Mouse (Mus musculus): ENCODE measurements around the gene Dpm1. TPM values are rescaled to one million over a fixed set of nuclear protein-coding genes. Genes with fewer than 3 reads are reported as not detected.

The Dpm1 gene
- polyA plus RNA-seq, 2 experiments: 18.4 to 90.6 TPM

DNA sequence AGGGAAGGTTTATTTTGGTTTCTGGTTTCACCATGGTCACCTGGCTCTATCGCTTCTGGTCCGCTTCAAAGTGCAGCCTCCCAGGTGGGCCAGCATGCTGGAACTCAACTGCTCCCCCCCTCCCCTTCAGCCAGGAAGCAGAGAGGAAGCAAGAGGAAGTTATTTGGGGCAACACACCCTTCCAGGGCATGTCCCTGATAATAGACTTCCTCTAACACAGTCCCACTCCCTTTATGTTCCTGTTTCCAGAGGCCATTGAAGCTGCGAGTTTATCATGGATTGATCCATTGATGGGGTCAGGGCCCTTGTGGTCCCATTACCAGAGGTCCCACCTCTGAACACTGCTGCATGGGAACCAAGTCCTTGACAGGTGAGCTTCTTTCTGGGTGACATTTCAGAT is 29.7 kb upstream of the Dpm1 start:
- no peaks in the 10 kb centered on the region for H3K27me3 ChIP-seq (ENCODE audit: control insufficient read depth, insufficient read depth, low read length)
- no peaks in the 10 kb centered on the region for H3K9me3 ChIP-seq (ENCODE audit: control insufficient read depth, low read length)
- H3K4me3 ChIP-seq (replicated peaks; ENCODE audit: low read length): no peak overlapping the region
- DNase-seq (ENCODE audit: low spot score) (no peak), ATAC-seq (ENCODE audit: low FRiP score, low read depth) (no peak)
- 82% methylated on average over 3 of the region's 3 CpGs for WGBS
- TF ChIP-seq POLR2A (IDR thresholded peaks at IDR 0.05; ENCODE audit: borderline replicate concordance, extremely low read depth, insufficient read depth, insufficient read length): no peak
- no peak overlapping the region for H3K27ac ChIP-seq (replicated peaks; ENCODE audit: low read depth, low read length)
- H3K9ac ChIP-seq (ENCODE audit: low read depth, low read length, severe bottlenecking): no peak overlapping the region
- H3K4me1 ChIP-seq (ENCODE audit: control insufficient read depth, insufficient read depth, low read length): no peaks in the 10 kb centered on the region
- H3K36me3 ChIP-seq (ENCODE audit: control insufficient read depth, insufficient read depth, low read length): no peaks in the 10 kb centered on the region
- H3K4me2 ChIP-seq (replicated peaks; ENCODE audit: low read depth, low read length, severe bottlenecking): no peak overlapping the region

DNA sequence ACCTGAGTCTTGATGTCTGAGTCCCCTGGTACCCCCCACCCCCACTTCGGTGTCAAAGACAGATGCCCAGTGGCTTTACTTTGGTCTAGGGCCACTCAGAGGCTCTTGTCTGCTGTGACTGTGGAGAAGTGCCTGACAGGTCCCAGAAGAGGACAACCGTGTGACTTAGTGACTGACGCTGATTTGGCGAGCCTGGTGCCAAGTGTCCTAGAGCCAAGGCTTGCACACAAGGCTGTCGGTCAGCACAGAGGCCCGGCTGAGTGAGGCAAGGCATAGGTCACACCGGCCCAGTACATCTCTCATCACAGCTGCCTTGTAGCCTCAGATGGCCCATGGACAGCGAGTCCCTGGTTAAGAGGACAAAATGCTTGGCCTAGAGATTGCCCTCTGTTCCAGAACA is 28.7 kb upstream of the Dpm1 start:
- no peak overlapping the region for H3K27ac ChIP-seq (replicated peaks; ENCODE audit: low read depth, low read length)
- DNase-seq (ENCODE audit: low spot score) (no peak), ATAC-seq (ENCODE audit: low FRiP score, low read depth) (no peak)
- H3K4me2 ChIP-seq (replicated peaks; ENCODE audit: low read depth, low read length, severe bottlenecking): no peak overlapping the region
- no peaks in the 10 kb centered on the region for H3K9me3 ChIP-seq (ENCODE audit: control insufficient read depth, low read length)
- 90% methylated on average over 8 of the region's 8 CpGs for WGBS
- no peak for TF ChIP-seq POLR2A (IDR thresholded peaks at IDR 0.05; ENCODE audit: borderline replicate concordance, extremely low read depth, insufficient read depth, insufficient read length)
- H3K4me1 ChIP-seq (ENCODE audit: control insufficient read depth, insufficient read depth, low read length): no peaks in the 10 kb centered on the region
- H3K4me3 ChIP-seq (replicated peaks; ENCODE audit: low read length): no peak overlapping the region
- H3K27me3 ChIP-seq (ENCODE audit: control insufficient read depth, insufficient read depth, low read length): no peaks in the 10 kb centered on the region
- H3K36me3 ChIP-seq (ENCODE audit: control insufficient read depth, insufficient read depth, low read length): no peaks in the 10 kb centered on the region
- no peak overlapping the region for H3K9ac ChIP-seq (ENCODE audit: low read depth, low read length, severe bottlenecking)

DNA sequence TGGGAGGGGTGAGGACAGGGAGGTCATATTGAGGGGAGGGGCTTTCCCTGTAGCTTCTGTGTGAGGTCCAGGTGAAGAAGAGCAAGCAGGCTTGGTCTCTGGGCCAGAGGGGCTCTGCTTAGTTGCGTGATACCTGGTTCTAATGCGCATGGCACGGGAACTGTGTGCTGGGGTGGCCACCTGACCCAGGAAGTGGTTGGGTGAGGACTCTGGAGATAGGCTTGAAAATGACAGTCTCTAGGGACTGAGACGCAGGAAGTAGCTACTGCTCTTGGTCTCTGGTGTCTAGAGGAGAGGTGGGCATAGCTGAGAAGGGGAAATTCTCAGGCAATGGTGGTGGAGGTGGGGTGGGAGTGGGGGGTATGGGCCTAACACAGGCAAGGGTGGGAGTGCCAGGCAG is 26.8 kb upstream of the Dpm1 start:
- no peak overlapping the region for H3K4me2 ChIP-seq (replicated peaks; ENCODE audit: low read depth, low read length, severe bottlenecking)
- H3K36me3 ChIP-seq (ENCODE audit: control insufficient read depth, insufficient read depth, low read length): no peaks in the 10 kb centered on the region
- TF ChIP-seq POLR2A (IDR thresholded peaks at IDR 0.05; ENCODE audit: borderline replicate concordance, extremely low read depth, insufficient read depth, insufficient read length): no peak
- no peaks in the 10 kb centered on the region for H3K9me3 ChIP-seq (ENCODE audit: control insufficient read depth, low read length)
- H3K4me3 ChIP-seq (replicated peaks; ENCODE audit: low read length): no peak overlapping the region
- H3K27me3 ChIP-seq (ENCODE audit: control insufficient read depth, insufficient read depth, low read length): no peaks in the 10 kb centered on the region
- no peak overlapping the region for H3K27ac ChIP-seq (replicated peaks; ENCODE audit: low read depth, low read length)
- WGBS: 83% methylated on average over 4 of the region's 4 CpGs
- peaks cover 4% of the 10 kb centered on the region; the same call in 1 of the 2 replicates for H3K4me1 ChIP-seq (ENCODE audit: control insufficient read depth, insufficient read depth, low read length)
- H3K9ac ChIP-seq (ENCODE audit: low read depth, low read length, severe bottlenecking): no peak overlapping the region
- DNase-seq (ENCODE audit: low spot score) (no peak), ATAC-seq (ENCODE audit: low FRiP score, low read depth) (no peak)

DNA sequence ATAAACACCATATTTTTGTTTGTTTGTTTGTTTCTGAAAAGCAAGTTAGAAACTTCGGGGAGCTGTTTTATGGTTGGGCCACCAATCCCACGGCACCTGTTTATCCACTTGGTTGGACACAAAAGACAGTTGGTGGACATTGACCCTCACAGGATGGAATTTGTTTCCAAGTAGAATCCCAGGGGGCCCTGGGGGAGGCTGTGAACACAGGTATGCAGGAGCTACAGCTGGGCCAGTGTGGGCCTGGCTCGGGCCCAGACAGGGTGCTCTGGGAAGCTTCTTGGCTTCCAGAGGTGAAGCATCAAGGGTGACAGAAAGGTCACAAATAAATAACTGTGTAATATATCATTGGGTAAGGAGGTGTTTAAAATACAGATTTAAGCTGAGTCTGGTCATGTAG is 26.1 kb upstream of the Dpm1 start:
- Histone ChIP-seq H3K4me2 (replicated peaks; ENCODE audit: low read depth, low read length, severe bottlenecking) (no peak overlapping the region), H3K9ac (ENCODE audit: low read depth, low read length, severe bottlenecking) (no peak overlapping the region), H3K4me1 (ENCODE audit: control insufficient read depth, insufficient read depth, low read length) (peaks cover 4% of the 10 kb centered on the region; the same call in 1 of the 2 replicates), H3K4me3 (replicated peaks; ENCODE audit: low read length) (no peak overlapping the region), H3K27me3 (ENCODE audit: control insufficient read depth, insufficient read depth, low read length) (no peaks in the 10 kb centered on the region), H3K36me3 (ENCODE audit: control insufficient read depth, insufficient read depth, low read length) (no peaks in the 10 kb centered on the region), H3K9me3 (ENCODE audit: control insufficient read depth, low read length) (no peaks in the 10 kb centered on the region), H3K27ac (replicated peaks; ENCODE audit: low read depth, low read length) (no peak overlapping the region)
- no peak for ATAC-seq (ENCODE audit: low FRiP score, low read depth)
- TF ChIP-seq POLR2A (IDR thresholded peaks at IDR 0.05; ENCODE audit: borderline replicate concordance, extremely low read depth, insufficient read depth, insufficient read length): no peak
- WGBS: 69% methylated on average over 3 of the region's 3 CpGs
- no peak for DNase-seq (ENCODE audit: low spot score)

DNA sequence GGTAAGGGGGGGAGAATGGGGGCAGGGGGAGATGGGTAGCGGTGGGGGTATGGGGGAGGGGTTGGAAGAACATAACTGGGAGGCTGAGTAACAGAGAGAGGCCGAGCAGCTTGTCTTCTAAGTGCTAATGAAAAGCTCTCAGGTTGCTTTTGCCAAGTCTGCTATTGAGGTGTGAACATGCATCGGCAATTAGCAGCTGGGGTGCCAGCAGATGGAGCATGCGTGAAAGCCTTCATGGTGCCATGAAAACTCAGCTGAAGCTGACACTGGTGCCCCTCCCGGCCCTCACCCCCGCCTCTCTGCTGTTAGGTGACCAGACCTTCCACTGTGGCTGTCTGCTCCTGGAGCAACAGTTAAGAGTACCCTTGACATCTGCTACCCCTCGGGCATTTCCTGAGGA is 23.4 kb upstream of the Dpm1 start:
- WGBS: 27% methylated on average over 7 of the region's 7 CpGs
- TF ChIP-seq POLR2A (IDR thresholded peaks at IDR 0.05; ENCODE audit: borderline replicate concordance, extremely low read depth, insufficient read depth, insufficient read length): no peak

More for the DNA sequence above, 23.4 kb upstream of the Dpm1 start:
- Histone ChIP-seq H3K4me3 (replicated peaks; ENCODE audit: low read length) (no peak overlapping the region), H3K4me2 (replicated peaks; ENCODE audit: low read depth, low read length, severe bottlenecking) (no peak overlapping the region), H3K4me1 (ENCODE audit: control insufficient read depth, insufficient read depth, low read length) (peaks cover 4% of the 10 kb centered on the region; the same call in 1 of the 2 replicates), H3K9me3 (ENCODE audit: control insufficient read depth, low read length) (no peaks in the 10 kb centered on the region), H3K27ac (replicated peaks; ENCODE audit: low read depth, low read length) (no peak overlapping the region), H3K9ac (ENCODE audit: low read depth, low read length, severe bottlenecking) (no peak overlapping the region), H3K36me3 (ENCODE audit: control insufficient read depth, insufficient read depth, low read length) (no peaks in the 10 kb centered on the region), H3K27me3 (ENCODE audit: control insufficient read depth, insufficient read depth, low read length) (no peaks in the 10 kb centered on the region)
- ATAC-seq (ENCODE audit: low FRiP score, low read depth) (no peak), DNase-seq (ENCODE audit: low spot score) (no peak)

All from limb, embryonic 14.5 days (tissue).